21 mouse cellular contexts compared by ENCODE assay signal in the genomic region with DNA sequence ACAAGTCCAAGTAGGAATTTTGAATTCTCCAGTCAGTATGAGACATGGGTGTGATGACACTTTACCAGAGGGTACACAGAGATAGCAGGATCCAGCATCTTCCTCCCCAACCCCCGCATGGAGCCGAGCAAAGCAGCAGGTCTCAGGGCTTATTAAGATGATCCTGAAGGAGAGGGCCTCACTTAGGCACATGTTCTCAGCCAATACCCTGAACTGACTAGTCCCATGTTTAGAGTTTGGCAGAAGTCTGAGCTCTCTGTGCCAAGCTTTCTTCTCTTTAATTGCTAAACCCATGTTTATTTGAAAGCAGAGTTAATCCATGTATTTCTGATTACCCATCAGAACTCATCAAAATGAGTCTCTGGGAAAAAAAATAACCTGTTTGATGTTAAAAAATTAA.
A peak's percentile ranks its signal among the peaks of the same experiment; 100 is the strongest.
DNase-seq lines count a peak whose midpoint lies in the region; ATAC-seq lines count a peak whose summit lies in the region.
"Had no signal": no experiment of that assay in that cellular context is flagged by ENCODE, and none has a peak within 500 bp of the region (broad histone marks: within the 10 kb centered on the region; RNA-seq: fewer than 3 reads in every experiment).

No protein-coding gene starts in this region.

- H3K4me1 ChIP-seq in embryonic facial prominence, embryonic 14.5 days (ENCODE audit: control insufficient read depth, insufficient read depth, low read length), result peaks cover 14% of the 10 kb centered on the region
- H3K4me1 ChIP-seq in embryonic facial prominence, embryonic 10.5 days, result peaks cover 6% of the 10 kb centered on the region
- peaks cover 8% of the 10 kb centered on the region; the same call in 1 of the 2 replicates for H3K4me1 ChIP-seq in kidney, embryonic 16.5 days (ENCODE audit: insufficient read depth, low read length)
- 0 out of 2 replicates have a peak, but pooled peaks cover 2% of the 10 kb centered on the region for H3K4me1 ChIP-seq in forebrain, embryonic 16.5 days (replicated peaks; ENCODE audit: control insufficient read depth, insufficient read depth, low read length)
- H3K4me1 ChIP-seq: liver, embryonic 13.5 days; neural tube, embryonic 15.5 days had no signal

- WGBS in embryonic facial prominence, embryonic 14.5 days, result 69% methylated on average over 2 of the region's 2 CpGs
- 65% methylated on average over 2 of the region's 2 CpGs for WGBS in embryonic facial prominence, embryonic 10.5 days
- 78% methylated on average over 2 of the region's 2 CpGs for WGBS in kidney, embryonic 16.5 days
- 58% methylated on average over 2 of the region's 2 CpGs for WGBS in forebrain, embryonic 16.5 days

- no peak overlapping the region for H3K4me3 ChIP-seq in embryonic facial prominence, embryonic 14.5 days (ENCODE audit: low read depth, low read length)
- no peak overlapping the region for H3K4me3 ChIP-seq in embryonic facial prominence, embryonic 10.5 days
- no peak overlapping the region for H3K4me3 ChIP-seq in kidney, embryonic 16.5 days (ENCODE audit: low read length)
- H3K4me3 ChIP-seq in forebrain, embryonic 16.5 days (replicated peaks; ENCODE audit: low read length), result no peak overlapping the region
- H3K4me3 ChIP-seq: heart, adult 2 months; liver, embryonic 13.5 days; midbrain, embryonic 10.5 days; neural tube, embryonic 15.5 days had no signal

- peak; percentile 18; the same call in 1 of the 2 replicates for ATAC-seq in embryonic facial prominence, embryonic 14.5 days (ENCODE audit: low read depth)
- no peak for ATAC-seq in kidney, embryonic 16.5 days (ENCODE audit: low FRiP score, low TSS enrichment)
- ATAC-seq in forebrain, embryonic 16.5 days, result peak; percentile 52; the same call in 1 of the 2 replicates

- no peak overlapping the region for H3K4me2 ChIP-seq in embryonic facial prominence, embryonic 14.5 days (ENCODE audit: low read depth, low read length)
- H3K4me2 ChIP-seq in kidney, embryonic 16.5 days (replicated peaks; ENCODE audit: low read depth, low read length), result no peak overlapping the region
- H3K4me2 ChIP-seq in forebrain, embryonic 16.5 days (ENCODE audit: low read length), result no peak overlapping the region
- H3K4me2 ChIP-seq: liver, embryonic 13.5 days; neural tube, embryonic 15.5 days had no signal

- no peak overlapping the region for H3K9ac ChIP-seq in embryonic facial prominence, embryonic 14.5 days (ENCODE audit: low read depth, low read length)
- no peak overlapping the region for H3K9ac ChIP-seq in kidney, embryonic 16.5 days (replicated peaks; ENCODE audit: low read length)
- no peak overlapping the region for H3K9ac ChIP-seq in forebrain, embryonic 16.5 days (replicated peaks; ENCODE audit: low read depth, low read length)
- H3K9ac ChIP-seq: liver, embryonic 13.5 days; neural tube, embryonic 15.5 days had no signal

- no peaks in the 10 kb centered on the region for H3K27me3 ChIP-seq in embryonic facial prominence, embryonic 14.5 days (replicated peaks; ENCODE audit: control insufficient read depth, insufficient read depth, low read length)
- no peaks in the 10 kb centered on the region for H3K27me3 ChIP-seq in embryonic facial prominence, embryonic 10.5 days (replicated peaks; ENCODE audit: low read depth, poor library complexity, severe bottlenecking)
- no peaks in the 10 kb centered on the region for H3K27me3 ChIP-seq in kidney, embryonic 16.5 days (ENCODE audit: insufficient read depth, low read length)
- no peaks in the 10 kb centered on the region for H3K27me3 ChIP-seq in forebrain, embryonic 16.5 days (replicated peaks; ENCODE audit: control insufficient read depth, insufficient read depth, low read length)
- H3K27me3 ChIP-seq: liver, embryonic 13.5 days; neural tube, embryonic 15.5 days had no signal

- H3K27ac ChIP-seq in embryonic facial prominence, embryonic 14.5 days (replicated peaks; ENCODE audit: low read depth, low read length), result peak overlapping the region; percentile 52; the same call in 1 of the 2 replicates
- H3K27ac ChIP-seq in embryonic facial prominence, embryonic 10.5 days (replicated peaks), result no peak overlapping the region
- H3K27ac ChIP-seq in kidney, embryonic 16.5 days (ENCODE audit: low read length), result no peak overlapping the region
- no peak overlapping the region for H3K27ac ChIP-seq in forebrain, embryonic 16.5 days (ENCODE audit: low read length)
- H3K27ac ChIP-seq: heart, adult 2 months; liver, embryonic 13.5 days; macrophage; midbrain, embryonic 10.5 days; neural tube, embryonic 15.5 days had no signal

- no peaks in the 10 kb centered on the region for H3K36me3 ChIP-seq in embryonic facial prominence, embryonic 14.5 days (ENCODE audit: control insufficient read depth, insufficient read depth, low read length)
- no peaks in the 10 kb centered on the region for H3K36me3 ChIP-seq in embryonic facial prominence, embryonic 10.5 days (replicated peaks)
- H3K36me3 ChIP-seq in kidney, embryonic 16.5 days (ENCODE audit: insufficient read depth, low read length), result no peaks in the 10 kb centered on the region
- H3K36me3 ChIP-seq in forebrain, embryonic 16.5 days (ENCODE audit: control insufficient read depth, insufficient read depth), result no peaks in the 10 kb centered on the region
- H3K36me3 ChIP-seq: G1E; liver, embryonic 13.5 days; midbrain, embryonic 10.5 days; neural tube, embryonic 15.5 days had no signal

- peak; percentile 76 for DNase-seq in embryonic facial prominence, embryonic 14.5 days (ENCODE audit: low spot score)
- no peak for DNase-seq in embryonic facial prominence, embryonic 10.5 days (ENCODE audit: low spot score)
- DNase-seq in kidney, adult 9 months, result peak; percentile 36
- DNase-seq in lung, postnatal 36 days, result peak; percentile 3
- no peak for DNase-seq in lung, adult 18-20 months
- no peak for DNase-seq in layer of hippocampus, adult 11-12 months (ENCODE audit: low spot score)
- DNase-seq: cerebellum, adult 2 months; gastrocnemius, postnatal 25 days; heart, adult 2 months; heart, postnatal 36 days; kidney, adult 11 months; kidney, postnatal 14 days; liver, embryonic 13.5 days; spleen, adult 18-20 months; thymus, postnatal 4 days had no signal

- H3K9me3 ChIP-seq in embryonic facial prominence, embryonic 14.5 days (ENCODE audit: control insufficient read depth, low read length), result no peaks in the 10 kb centered on the region
- no peaks in the 10 kb centered on the region for H3K9me3 ChIP-seq in embryonic facial prominence, embryonic 10.5 days
- no peaks in the 10 kb centered on the region for H3K9me3 ChIP-seq in kidney, embryonic 16.5 days (ENCODE audit: low read length)
- no peaks in the 10 kb centered on the region for H3K9me3 ChIP-seq in forebrain, embryonic 16.5 days (ENCODE audit: control insufficient read depth, low read length)
- H3K9me3 ChIP-seq: G1E; liver, embryonic 13.5 days; midbrain, embryonic 10.5 days; neural tube, embryonic 15.5 days had no signal

Comparison
In these comparisons a context has a peak if more than half of its experiments do, and no peak if none do; other contexts are left out.
1. DNase-seq: peak in embryonic facial prominence, embryonic 14.5 days (single experiment), kidney, adult 9 months (single experiment) and lung, postnatal 36 days (single experiment); none in embryonic facial prominence, embryonic 10.5 days (single experiment), lung, adult 18-20 months (0 of 2) and layer of hippocampus, adult 11-12 months (single experiment).